Mouse (Mus musculus) forebrain, embryonic 12.5 days (tissue): ENCODE measurements around the gene Mto1. TPM values are rescaled to one million over a fixed set of nuclear protein-coding genes. Genes with fewer than 3 reads are reported as not detected.
"Not testable (repeated sequence)": the region's sequence is repeated elsewhere in the genome, so short reads cannot be mapped to it uniquely, and the experiment has no call there.

Experiments used
- ATAC-seq: fragments of 200-750 bp; cut with Nextera tagmentation; 2 replicates; pipeline ENCODE4 v1.8.0; 2017; ENCODE audit warnings: moderate TSS enrichment; ENCODE audit not compliant: low FRiP score
- H3K27ac ChIP-seq: fragments of 300-500 bp; sonication (generic); 2 replicates; pipeline ENCODE4 v1.5.1; 2016; ENCODE audit warnings: mild to moderate bottlenecking
- H3K27me3 ChIP-seq: fragments of 300-500 bp; sonication (generic); 2 replicates; pipeline ENCODE4 v1.6.1; 2016; ENCODE audit warnings: mild to moderate bottlenecking
- H3K36me3 ChIP-seq: fragments of 300-500 bp; sonication (generic); replicated peaks from 2 replicates; pipeline ENCODE4 v1.6.1; 2016; ENCODE audit warnings: mild to moderate bottlenecking
- H3K4me1 ChIP-seq: fragments of 300-500 bp; sonication (generic); 2 replicates; pipeline ENCODE4 v1.6.1; 2016
- H3K4me2 ChIP-seq: fragments of 300-500 bp; sonication (generic); 2 replicates; pipeline ENCODE4 v1.6.1; 2016; ENCODE audit warnings: mild to moderate bottlenecking, moderate library complexity
- H3K4me3 ChIP-seq: fragments of 300-500 bp; sonication (generic); replicated peaks from 2 replicates; pipeline ENCODE4 v1.5.1; 2016; ENCODE audit warnings: mild to moderate bottlenecking
- H3K9ac ChIP-seq: fragments of 300-500 bp; sonication (generic); 2 replicates; pipeline ENCODE4 v1.6.1; 2016; ENCODE audit warnings: mild to moderate bottlenecking
- H3K9me3 ChIP-seq: fragments of 300-500 bp; sonication (generic); 2 replicates; pipeline ENCODE4 v1.6.1; 2016
- WGBS: fragments of 180-500 bp; shearing (Covaris S2); methylation state at CpG from one replicate; pipeline ENCODE4 v1.1.7; 2016; 5-methylcytosine and 5-hydroxymethylcytosine counted together
- polyA plus RNA-seq: library from polyadenylated mRNA; unstranded; fragments of >200 nt; fragmentation: Nextera tagmentation; extraction: Ambion mirVana; gene quantifications from 2 replicates; pipeline ENCODE4 v1.2.1, GENCODE M21; 2016

Mto1 gene
- polyA plus RNA-seq, 1 experiment from 2014 or later: 26.1 TPM

GRCm38 (mm10) chr9:78476531-78477020, 28.6 kb downstream of the Mto1 start:
- Histone ChIP-seq H3K9ac (no peak overlapping the region), H3K4me2 (no peak overlapping the region), H3K4me3 (no peak overlapping the region), H3K9me3 (no peaks in the 10 kb centered on the region), H3K4me1 (peaks cover 11% of the 10 kb centered on the region), H3K27ac (peak overlapping the region; percentile 54; the same call in 1 of the 2 replicates), H3K36me3 (peaks cover 68% of the 10 kb centered on the region), H3K27me3 (no peaks in the 10 kb centered on the region)
- WGBS: 7% methylated on average over 1 of the region's 1 CpGs
- ATAC-seq: no peak

- Histone ChIP-seq H3K9ac (no peak overlapping the region), H3K27ac (peak overlapping the region; percentile 54; the same call in 1 of the 2 replicates), H3K36me3 (peaks cover 64% of the 10 kb centered on the region), H3K9me3 (no peaks in the 10 kb centered on the region), H3K27me3 (no peaks in the 10 kb centered on the region), H3K4me3 (no peak overlapping the region), H3K4me1 (peaks cover 11% of the 10 kb centered on the region), H3K4me2 (peak overlapping the region; percentile 10; the same call in 1 of the 2 replicates)
- ATAC-seq: no peak
- WGBS: 4% methylated on average over 5 of the region's 5 CpGs
These were observed 29.1 kb downstream of the Mto1 start for GRCm38 (mm10) chr9:78477021-78477551.

- H3K4me1 ChIP-seq: peaks cover 17% of the 10 kb centered on the region
- 59% methylated on average over 1 of the region's 1 CpGs for WGBS
- H3K27ac ChIP-seq, H3K9ac ChIP-seq, H3K27me3 ChIP-seq, ATAC-seq, H3K4me2 ChIP-seq, H3K9me3 ChIP-seq, H3K4me3 ChIP-seq: not testable (repeated sequence)
- peaks cover 54% of the 10 kb centered on the region for H3K36me3 ChIP-seq
These were observed 30.1 kb downstream of the Mto1 start for GRCm38 (mm10) chr9:78478009-78478605.

- not testable (repeated sequence) for H3K27ac ChIP-seq, H3K9me3 ChIP-seq, H3K27me3 ChIP-seq, ATAC-seq
- peak overlapping the region; percentile 47 for H3K9ac ChIP-seq
- 32% methylated on average over 8 of the region's 8 CpGs for WGBS
- H3K36me3 ChIP-seq: peaks cover 42% of the 10 kb centered on the region
- peaks cover 17% of the 10 kb centered on the region for H3K4me1 ChIP-seq
- peak overlapping the region; percentile 74 for H3K4me2 ChIP-seq
- H3K4me3 ChIP-seq: peak overlapping the region; percentile 97
These were observed 31.3 kb downstream of the Mto1 start for GRCm38 (mm10) chr9:78479308-78479707.

- not testable (repeated sequence) for ATAC-seq, H3K9me3 ChIP-seq, H3K27me3 ChIP-seq
- peak overlapping the region; percentile 74 for H3K4me2 ChIP-seq
- H3K27ac ChIP-seq: peak overlapping the region; percentile 97; the same call in 1 of the 2 replicates
- WGBS: under 1% methylated on average over 13 of the region's 13 CpGs
- H3K4me3 ChIP-seq: peak overlapping the region; percentile 97
- H3K36me3 ChIP-seq: peaks cover 41% of the 10 kb centered on the region
- peak overlapping the region; percentile 100 for H3K9ac ChIP-seq
- peaks cover 17% of the 10 kb centered on the region for H3K4me1 ChIP-seq
These were observed 32.2 kb downstream of the Mto1 start for GRCm38 (mm10) chr9:78480227-78480626.

- Histone ChIP-seq H3K9me3 (no peaks in the 10 kb centered on the region), H3K4me2 (peak overlapping the region; percentile 74), H3K4me3 (peak overlapping the region; percentile 97), H3K9ac (peak overlapping the region; percentile 100), H3K36me3 (peaks cover 39% of the 10 kb centered on the region), H3K27me3 (no peaks in the 10 kb centered on the region), H3K4me1 (peaks cover 17% of the 10 kb centered on the region), H3K27ac (peak overlapping the region; percentile 97)
- peak; percentile 18 for ATAC-seq
- WGBS: under 1% methylated on average over 46 of the region's 46 CpGs
These were observed 32.8 kb downstream of the Mto1 start for GRCm38 (mm10) chr9:78480706-78481358.

GRCm38 (mm10) chr9:78481423-78482331, 33.7 kb downstream of the Mto1 start:
- Histone ChIP-seq H3K27me3 (no peaks in the 10 kb centered on the region), H3K9me3 (no peaks in the 10 kb centered on the region), H3K4me1 (peaks cover 17% of the 10 kb centered on the region), H3K4me2 (peak overlapping the region; percentile 74), H3K36me3 (peaks cover 34% of the 10 kb centered on the region), H3K27ac (peak overlapping the region; percentile 99), H3K4me3 (peak overlapping the region; percentile 97), H3K9ac (peak overlapping the region; percentile 100)
- ATAC-seq: peak; percentile 98
- WGBS: under 1% methylated on average over 75 of the region's 77 CpGs

- H3K9ac ChIP-seq: peak overlapping the region; percentile 82
- no peaks in the 10 kb centered on the region for H3K27me3 ChIP-seq
- H3K4me2 ChIP-seq: peak overlapping the region; percentile 59
- H3K4me1 ChIP-seq: peaks cover 17% of the 10 kb centered on the region
- no peak for ATAC-seq
- peak overlapping the region; percentile 99 for H3K27ac ChIP-seq
- H3K4me3 ChIP-seq: peak overlapping the region; percentile 97
- H3K9me3 ChIP-seq: no peaks in the 10 kb centered on the region
- 6% methylated on average over 3 of the region's 3 CpGs for WGBS
- peaks cover 27% of the 10 kb centered on the region for H3K36me3 ChIP-seq
These were observed 34.4 kb downstream of the Mto1 start for GRCm38 (mm10) chr9:78482386-78482785.

- ATAC-seq: no peak
- no peaks in the 10 kb centered on the region for H3K27me3 ChIP-seq
- WGBS: 86% methylated on average over 3 of the region's 3 CpGs
These were observed 36.7 kb downstream of the Mto1 start for GRCm38 (mm10) chr9:78484660-78485059.

GRCm38 (mm10) chr9:78488021-78488420, 40.0 kb downstream of the Mto1 start:
- H3K4me1 ChIP-seq, H3K4me2 ChIP-seq, H3K9ac ChIP-seq, ATAC-seq, H3K27me3 ChIP-seq, H3K36me3 ChIP-seq, H3K9me3 ChIP-seq, H3K27ac ChIP-seq, H3K4me3 ChIP-seq: not testable (repeated sequence)
- 97% methylated on average over 5 of the region's 5 CpGs for WGBS

More at GRCm38 (mm10) chr9:78484660-78485059, 36.7 kb downstream of the Mto1 start:
- Histone ChIP-seq H3K4me2 (no peak overlapping the region), H3K4me3 (no peak overlapping the region), H3K4me1 (peaks cover 16% of the 10 kb centered on the region), H3K27ac (no peak overlapping the region), H3K9ac (no peak overlapping the region), H3K9me3 (no peaks in the 10 kb centered on the region), H3K36me3 (peaks cover 6% of the 10 kb centered on the region)

- peak within 1 kb of the TSS; percentile 61 for H3K9ac ChIP-seq
- H3K4me1 ChIP-seq: peaks cover 9% of the 10 kb centered on the region
These were observed 40.9 kb downstream of the Mto1 start, which contains the start of gene Eef1a1 for GRCm38 (mm10) chr9:78488890-78489420. Eef1a1 (minus strand) TSS chr9:78489151.

More at GRCm38 (mm10) chr9:78488890-78489420, 40.9 kb downstream of the Mto1 start, which contains the start of gene Eef1a1:
- peak within 1 kb of the TSS; percentile 56 for H3K27ac ChIP-seq
- no peaks in the 10 kb centered on the region for H3K9me3 ChIP-seq
- no peaks in the 10 kb centered on the region for H3K27me3 ChIP-seq
- WGBS: 3% methylated on average over 17 of the region's 20 CpGs
- peak; percentile 76 for ATAC-seq
- no peaks in the 10 kb centered on the region for H3K36me3 ChIP-seq
- peak within 1 kb of the TSS; percentile 40 for H3K4me3 ChIP-seq
- H3K4me2 ChIP-seq: peak within 1 kb of the TSS; percentile 65
